Mouse (Mus musculus) testis, adult 2 months (tissue): Measurements from ENCODE around the gene Polr3g. TPM values are rescaled to one million over a fixed set of nuclear protein-coding genes. Genes with fewer than 3 reads are reported as not detected.

ENCODE experiments used
- H3K27ac ChIP-seq: fragments of 200-500 bp; 2 replicates; pipeline ENCODE4 v1.5.1; 2012; ENCODE audit warnings: low read depth, low read length; ENCODE audit not compliant: control insufficient read depth, insufficient read depth
- H3K27me3 ChIP-seq: fragments of 200-500 bp; 2 replicates; pipeline ENCODE4 v1.6.1; 2012; ENCODE audit warnings: mild to moderate bottlenecking, low read length, moderate library complexity; ENCODE audit not compliant: control insufficient read depth, insufficient read depth
- H3K36me3 ChIP-seq: fragments of 200-500 bp; 2 replicates; pipeline ENCODE4 v1.6.1; 2012; ENCODE audit warnings: mild to moderate bottlenecking, low read length; ENCODE audit not compliant: control insufficient read depth, insufficient read depth
- H3K4me1 ChIP-seq: fragments of 200-500 bp; 2 replicates; pipeline ENCODE4 v1.6.1; 2012; ENCODE audit warnings: low read length; ENCODE audit not compliant: control insufficient read depth, insufficient read depth
- H3K4me3 ChIP-seq: fragments of 200-500 bp; 2 replicates; pipeline ENCODE4 v1.5.1; 2012; ENCODE audit warnings: low read depth, mild to moderate bottlenecking, low read length, moderate library complexity, mixed read lengths; ENCODE audit not compliant: control insufficient read depth
- CTCF ChIP-seq: fragments of 200-500 bp; IDR thresholded peaks from 2 replicates; pipeline ENCODE4 v1.5.1; 2012; ENCODE audit warnings: low read depth, mild to moderate bottlenecking, inconsistent platforms, low read length, moderate library complexity; ENCODE audit not compliant: control insufficient read depth, insufficient read depth, insufficient replicate concordance
- POLR2A ChIP-seq: fragments of 200-500 bp; IDR thresholded peaks from 2 replicates; pipeline ENCODE4 v1.6.1; 2012; ENCODE audit warnings: low read depth, mild to moderate bottlenecking, inconsistent platforms, low read length, moderate library complexity; ENCODE audit not compliant: control insufficient read depth
- polyA plus RNA-seq: library from polyadenylated mRNA; depleted of rRNA; stranded (reverse); fragments of >200 nt; gene quantifications from 2 replicates; pipeline ENCODE4 v1.2.3, GENCODE M21; 2012

The Polr3g gene
- polyA plus RNA-seq, 1 experiment, result 7.7 TPM

DNA sequence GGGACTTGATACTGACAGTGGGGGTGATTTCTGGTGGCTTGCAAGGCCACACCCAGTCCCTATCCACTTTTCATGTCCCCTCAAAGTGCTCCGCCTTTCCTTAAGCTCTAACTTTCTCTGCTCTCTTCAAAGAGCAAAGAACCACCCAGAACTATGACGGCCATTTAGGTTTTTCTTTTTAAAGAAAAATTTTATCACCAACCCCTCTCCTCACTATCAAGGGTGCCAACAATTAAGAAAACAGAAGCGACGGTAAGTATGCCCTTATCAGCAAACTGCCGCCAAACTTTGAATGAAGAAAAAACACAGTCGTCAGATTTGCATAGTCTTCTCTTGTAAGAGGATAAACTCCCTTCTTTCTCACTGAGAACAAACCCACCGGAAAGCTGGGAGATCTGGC, 547 bp downstream of the Polr3g start:
- H3K4me3 ChIP-seq, result peak overlapping the region; percentile 84
- no peaks in the 10 kb centered on the region for H3K27me3 ChIP-seq
- TF ChIP-seq CTCF, result no peak
- TF ChIP-seq POLR2A, result no peak
- H3K36me3 ChIP-seq, result no peaks in the 10 kb centered on the region
- peaks cover 13% of the 10 kb centered on the region for H3K4me1 ChIP-seq
- H3K27ac ChIP-seq, result 0 out of 2 replicates have a peak overlapping the region, but pooled peaks have one; percentile 9

DNA sequence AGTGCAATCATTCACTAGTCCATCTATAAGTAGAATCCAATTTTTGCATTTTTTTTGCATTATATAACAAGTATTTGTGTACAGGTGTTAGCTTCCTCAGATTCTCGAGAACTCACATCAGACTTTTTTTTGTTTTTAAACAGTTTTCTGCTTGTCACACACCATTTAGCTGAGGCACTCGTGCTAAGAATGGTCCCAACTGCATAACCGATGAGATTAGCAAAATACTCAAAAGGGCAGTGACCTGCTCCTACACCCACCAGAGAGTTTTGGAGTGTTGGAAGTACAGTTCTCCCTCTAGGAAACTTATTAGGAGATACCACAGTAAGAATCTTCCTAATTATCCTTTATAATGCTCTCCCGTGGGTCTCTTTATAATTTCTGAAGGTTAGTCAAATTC, 1.0 kb downstream of the Polr3g start:
- H3K27ac ChIP-seq, result no peak overlapping the region
- TF ChIP-seq CTCF, result no peak
- TF ChIP-seq POLR2A, result no peak

DNA sequence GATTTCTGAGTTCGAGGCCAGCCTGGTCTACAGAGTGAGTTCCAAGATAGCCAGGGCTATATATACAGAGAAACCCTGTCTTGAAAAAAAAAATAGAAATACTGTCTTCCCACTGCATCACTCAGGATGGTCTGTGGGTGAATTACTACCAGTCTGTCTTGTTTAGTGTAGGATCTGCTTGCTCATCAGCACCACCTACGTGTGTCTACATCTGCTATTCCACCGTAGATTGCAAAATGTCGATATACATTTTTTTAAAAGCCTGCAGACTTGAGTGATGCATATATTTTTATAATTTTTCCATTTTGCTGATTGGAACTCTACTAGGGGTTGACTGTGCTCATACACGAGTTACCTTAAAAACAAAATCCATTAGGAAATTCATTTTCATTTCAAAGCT, 4.5 kb downstream of the Polr3g start:
- Histone ChIP-seq H3K27ac (no peak overlapping the region), H3K4me3 (no peak overlapping the region), H3K27me3 (no peaks in the 10 kb centered on the region), H3K4me1 (peaks cover under 1% of the 10 kb centered on the region; the same call in 1 of the 2 replicates), H3K36me3 (no peaks in the 10 kb centered on the region)
- TF ChIP-seq CTCF, result no peak
- no peak for TF ChIP-seq POLR2A

More for the DNA sequence above, 1.0 kb downstream of the Polr3g start:
- no peak overlapping the region for H3K4me3 ChIP-seq
- peaks cover 13% of the 10 kb centered on the region for H3K4me1 ChIP-seq
- H3K36me3 ChIP-seq, result no peaks in the 10 kb centered on the region
- no peaks in the 10 kb centered on the region for H3K27me3 ChIP-seq

GRCm38 (mm10) chr13:81703621-81704020, 7.2 kb downstream of the Polr3g start:
- Histone ChIP-seq H3K36me3 (no peaks in the 10 kb centered on the region), H3K27me3 (no peaks in the 10 kb centered on the region), H3K4me3 (no peak overlapping the region), H3K27ac (no peak overlapping the region), H3K4me1 (no peaks in the 10 kb centered on the region)
- TF ChIP-seq POLR2A, result no peak
- TF ChIP-seq CTCF, result no peak

GRCm38 (mm10) chr13:81703148-81703547, 7.7 kb downstream of the Polr3g start:
- Histone ChIP-seq H3K4me3 (no peak overlapping the region), H3K4me1 (no peaks in the 10 kb centered on the region), H3K27ac (no peak overlapping the region), H3K27me3 (no peaks in the 10 kb centered on the region), H3K36me3 (no peaks in the 10 kb centered on the region)
- TF ChIP-seq POLR2A (no peak), CTCF (no peak)

DNA sequence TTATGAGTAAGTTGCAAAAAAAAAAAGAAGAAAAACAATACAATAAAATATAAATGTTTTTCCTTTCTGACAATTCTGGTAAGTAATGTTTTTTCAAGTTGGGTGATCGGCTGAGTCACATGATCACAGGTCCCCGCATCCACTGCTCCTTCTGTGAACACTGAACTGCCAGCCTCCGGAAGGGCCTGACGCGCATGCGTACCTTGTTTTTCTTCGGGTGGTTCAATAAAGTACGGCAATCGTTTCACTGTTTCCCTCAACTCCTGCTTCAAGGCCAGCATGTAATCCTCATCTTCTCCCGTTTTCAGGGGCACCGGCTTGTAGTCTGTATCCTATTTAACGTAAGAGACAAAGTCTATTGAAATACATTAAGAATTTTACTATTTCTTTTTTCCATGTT, 16.4 kb downstream of the Polr3g start:
- H3K4me3 ChIP-seq, result no peak overlapping the region; the same call in 1 of the 2 replicates
- no peaks in the 10 kb centered on the region for H3K36me3 ChIP-seq
- no peak overlapping the region for H3K27ac ChIP-seq
- H3K27me3 ChIP-seq, result no peaks in the 10 kb centered on the region
- TF ChIP-seq CTCF (no peak), POLR2A (no peak)
- H3K4me1 ChIP-seq, result no peaks in the 10 kb centered on the region

DNA sequence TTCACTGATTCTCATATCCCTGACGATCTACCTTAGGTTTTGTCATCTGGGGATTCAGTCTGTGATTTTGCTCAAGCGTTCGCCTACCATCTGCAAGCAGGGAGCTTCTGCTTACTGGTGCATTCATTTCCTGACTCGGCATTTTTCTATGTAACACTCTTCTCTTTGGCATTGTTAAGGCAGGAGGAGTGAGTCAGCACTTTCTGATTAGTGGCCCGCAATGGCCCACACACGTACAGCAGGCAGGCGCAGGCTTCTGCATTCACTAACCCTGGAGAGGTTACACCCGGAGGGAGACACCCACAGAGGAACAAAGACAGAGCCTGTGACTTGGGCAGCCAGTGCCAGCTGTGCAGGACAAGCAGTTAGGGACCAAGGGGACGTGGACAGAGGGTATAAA, 19.2 kb downstream of the Polr3g start:
- Histone ChIP-seq H3K4me1 (no peaks in the 10 kb centered on the region), H3K27me3 (no peaks in the 10 kb centered on the region), H3K36me3 (no peaks in the 10 kb centered on the region), H3K4me3 (no peak overlapping the region), H3K27ac (peak overlapping the region; percentile 57; the same call in 1 of the 2 replicates)
- TF ChIP-seq POLR2A, result no peak
- TF ChIP-seq CTCF, result no peak

DNA sequence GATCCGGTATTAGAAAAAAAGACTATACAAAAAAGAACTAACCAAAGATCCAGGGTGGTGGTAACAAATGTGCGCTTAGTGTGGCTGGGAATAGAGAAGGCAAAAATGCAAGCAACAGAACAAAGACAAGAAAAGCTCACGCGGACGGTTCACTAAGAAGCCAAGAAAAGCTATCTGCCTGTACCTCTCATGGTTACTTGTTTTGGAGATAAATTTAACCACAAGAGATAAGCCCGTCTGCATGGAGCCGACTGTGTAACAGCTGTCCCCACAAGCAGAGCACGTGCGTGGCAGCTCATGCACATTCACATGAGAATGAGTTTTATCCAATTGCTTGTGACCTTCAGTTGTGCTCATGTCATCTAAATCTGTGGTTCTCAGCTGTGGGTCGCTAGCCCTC, 20.3 kb downstream of the Polr3g start:
- Histone ChIP-seq H3K4me1 (no peaks in the 10 kb centered on the region), H3K36me3 (no peaks in the 10 kb centered on the region), H3K4me3 (no peak overlapping the region), H3K27ac (no peak overlapping the region; the same call in 1 of the 2 replicates), H3K27me3 (no peaks in the 10 kb centered on the region)
- TF ChIP-seq POLR2A, result no peak
- no peak for TF ChIP-seq CTCF
